In genomic region chr19:28864981-28865380, GRCm38 (mm10) we compare ENCODE assay signal across 22 mouse cellular contexts. TPM values are rescaled to one million over a fixed set of nuclear protein-coding genes. Genes with fewer than 3 reads are reported as not detected.
A peak's percentile ranks its signal among the peaks of the same experiment; 100 is the strongest.
DNase-seq lines count a peak whose midpoint lies in the region; ATAC-seq and TF ChIP-seq lines count a peak whose summit lies in the region.
"Had no signal": no experiment of that assay in that cellular context is flagged by ENCODE, and none has a peak within 500 bp of the region (broad histone marks: within the 10 kb centered on the region; RNA-seq: fewer than 3 reads in every experiment).

No protein-coding gene starts in this region.

- no peak overlapping the region for H3K4me2 ChIP-seq in hindbrain, embryonic 14.5 days (replicated peaks)
- H3K4me2 ChIP-seq in midbrain, postnatal 0 days (ENCODE audit: low read depth, low read length, poor library complexity, severe bottlenecking), result no peak overlapping the region
- H3K4me2 ChIP-seq: embryonic facial prominence, embryonic 13.5 days; heart, embryonic 15.5 days; liver, embryonic 11.5 days had no signal

- peak overlapping the region; percentile 51 for H3K27ac ChIP-seq in hindbrain, embryonic 14.5 days
- no peak overlapping the region for H3K27ac ChIP-seq in hindbrain, embryonic 10.5 days
- H3K27ac ChIP-seq in midbrain, postnatal 0 days (ENCODE audit: low read depth, low read length), result no peak overlapping the region
- H3K27ac ChIP-seq in midbrain, embryonic 10.5 days (replicated peaks), result no peak overlapping the region
- H3K27ac ChIP-seq: embryonic facial prominence, embryonic 13.5 days; heart, adult 2 months; heart, embryonic 15.5 days had no signal

- DNase-seq in embryo, embryonic 10.5 days (ENCODE audit: low spot score), result peak; percentile 15
- DNase-seq in embryo, embryonic 10 days (ENCODE audit: low spot score), result no peak
- no peak for DNase-seq in hindbrain, embryonic 14.5 days (ENCODE audit: low spot score)
- DNase-seq in hindbrain, embryonic 10.5 days (ENCODE audit: low spot score), result no peak
- peak; percentile 38 for DNase-seq in midbrain, postnatal 0 days (ENCODE audit: low spot score)
- DNase-seq in midbrain, embryonic 10.5 days (ENCODE audit: low spot score), result no peak
- DNase-seq in kidney, postnatal 36 days, result no peak
- no peak for DNase-seq in cerebellum, postnatal 4 days (ENCODE audit: low spot score in 2 of 2)
- DNase-seq: adrenal gland, postnatal 10 days; cerebellum, adult 11-12 months; cerebellum, postnatal 14 days; gastrocnemius, postnatal 25 days; heart, adult 2 months; heart, postnatal 4 days; left cerebral cortex, postnatal 4 days; lung, adult 18-20 months; thymus, postnatal 14 days had no signal

- no peak overlapping the region for H3K4me3 ChIP-seq in hindbrain, embryonic 14.5 days (replicated peaks; ENCODE audit: low read length)
- no peak overlapping the region for H3K4me3 ChIP-seq in hindbrain, embryonic 10.5 days
- no peak overlapping the region for H3K4me3 ChIP-seq in midbrain, postnatal 0 days (ENCODE audit: low read depth, low read length)
- no peak overlapping the region for H3K4me3 ChIP-seq in midbrain, embryonic 10.5 days
- H3K4me3 ChIP-seq: embryonic facial prominence, embryonic 13.5 days; heart, adult 2 months; heart, embryonic 15.5 days had no signal

- no peaks in the 10 kb centered on the region for H3K27me3 ChIP-seq in hindbrain, embryonic 14.5 days (ENCODE audit: control insufficient read depth, insufficient read depth, low read length)
- no peaks in the 10 kb centered on the region for H3K27me3 ChIP-seq in hindbrain, embryonic 10.5 days (ENCODE audit: insufficient read depth, poor library complexity, severe bottlenecking)
- no peaks in the 10 kb centered on the region for H3K27me3 ChIP-seq in midbrain, postnatal 0 days (ENCODE audit: insufficient read depth, low read length)
- no peaks in the 10 kb centered on the region for H3K27me3 ChIP-seq in midbrain, embryonic 10.5 days (ENCODE audit: low read depth, poor library complexity, severe bottlenecking)
- H3K27me3 ChIP-seq: heart, embryonic 15.5 days had no signal

- no peak for TF ChIP-seq CTCF in midbrain, postnatal 0 days (IDR thresholded peaks at IDR 0.05)

- ATAC-seq in hindbrain, embryonic 14.5 days (ENCODE audit: low FRiP score), result no peak
- ATAC-seq in midbrain, postnatal 0 days (ENCODE audit: low FRiP score), result no peak
- ATAC-seq: intestine, embryonic 16.5 days; Patski had no signal

- H3K9ac ChIP-seq in hindbrain, embryonic 14.5 days, result no peak overlapping the region
- H3K9ac ChIP-seq in midbrain, postnatal 0 days (replicated peaks; ENCODE audit: low read length, poor library complexity, severe bottlenecking), result no peak overlapping the region
- H3K9ac ChIP-seq: embryonic facial prominence, embryonic 13.5 days; heart, embryonic 15.5 days had no signal

- H3K9me3 ChIP-seq in hindbrain, embryonic 14.5 days (ENCODE audit: control insufficient read depth, low read length), result no peaks in the 10 kb centered on the region
- no peaks in the 10 kb centered on the region for H3K9me3 ChIP-seq in hindbrain, embryonic 10.5 days
- H3K9me3 ChIP-seq in midbrain, postnatal 0 days (ENCODE audit: low read length), result no peaks in the 10 kb centered on the region
- no peaks in the 10 kb centered on the region for H3K9me3 ChIP-seq in midbrain, embryonic 10.5 days (replicated peaks)
- H3K9me3 ChIP-seq: embryonic facial prominence, embryonic 13.5 days; heart, embryonic 15.5 days had no signal

- no peaks in the 10 kb centered on the region for H3K36me3 ChIP-seq in hindbrain, embryonic 14.5 days (replicated peaks; ENCODE audit: control insufficient read depth, insufficient read depth)
- H3K36me3 ChIP-seq in hindbrain, embryonic 10.5 days, result no peaks in the 10 kb centered on the region
- H3K36me3 ChIP-seq in midbrain, postnatal 0 days (ENCODE audit: insufficient read depth, low read length), result no peaks in the 10 kb centered on the region
- H3K36me3 ChIP-seq in midbrain, embryonic 10.5 days, result no peaks in the 10 kb centered on the region
- H3K36me3 ChIP-seq: embryonic facial prominence, embryonic 13.5 days; heart, embryonic 15.5 days had no signal

- 65% methylated on average over 6 of the region's 6 CpGs for WGBS in hindbrain, embryonic 14.5 days
- WGBS in hindbrain, embryonic 10.5 days, result 87% methylated on average over 6 of the region's 6 CpGs
- WGBS in midbrain, postnatal 0 days, result 74% methylated on average over 6 of the region's 6 CpGs
- 81% methylated on average over 6 of the region's 6 CpGs for WGBS in midbrain, embryonic 10.5 days

- 0 out of 2 replicates have a peak, but pooled peaks cover 3% of the 10 kb centered on the region for H3K4me1 ChIP-seq in hindbrain, embryonic 14.5 days (replicated peaks; ENCODE audit: control insufficient read depth, insufficient read depth, low read length)
- no peaks in the 10 kb centered on the region for H3K4me1 ChIP-seq in hindbrain, embryonic 10.5 days (replicated peaks)
- no peaks in the 10 kb centered on the region for H3K4me1 ChIP-seq in midbrain, postnatal 0 days (ENCODE audit: insufficient read depth, low read length)
- H3K4me1 ChIP-seq in midbrain, embryonic 10.5 days, result no peaks in the 10 kb centered on the region
- H3K4me1 ChIP-seq: heart, embryonic 15.5 days had no signal

RNA-seq across cellular contexts. Expression of gene Slc1a1, which starts 30.1 kb away (rescaled TPM):
- polyA plus RNA-seq in hindbrain, embryonic 14.5 days (2014; fragmentation: Nextera tagmentation; extraction: Ambion mirVana), result 27.8 and 34.4 TPM in 2 replicates
- polyA plus RNA-seq in hindbrain, embryonic 10.5 days (2016; fragmentation: Nextera tagmentation; extraction: Ambion mirVana), result 0.42 and 1.2 TPM in 2 replicates
- 85.3 and 87.3 TPM in 2 replicates for total RNA-seq in midbrain, postnatal 0 days (2014; rRNA removed)
- polyA plus RNA-seq in midbrain, postnatal 0 days (2015; fragmentation: Nextera tagmentation; extraction: Ambion mirVana), result 50.6 and 51.7 TPM in 2 replicates
- 0.54 and 0.66 TPM in 2 replicates for polyA plus RNA-seq in midbrain, embryonic 10.5 days (2016; fragmentation: Nextera tagmentation; extraction: Ambion mirVana)

Comparison
In these comparisons a context has a peak if more than half of its experiments do, and no peak if none do; other contexts are left out.
1. DNase-seq: peak in embryo, embryonic 10.5 days (single experiment) and midbrain, postnatal 0 days (single experiment); none in embryo, embryonic 10 days (single experiment), hindbrain, embryonic 14.5 days (single experiment), hindbrain, embryonic 10.5 days (single experiment), midbrain, embryonic 10.5 days (single experiment), kidney, postnatal 36 days (0 of 2) and cerebellum, postnatal 4 days (0 of 2).
2. RNA of gene Slc1a1, which starts 30.1 kb away (polyA plus RNA-seq): 50.6 to 51.7 TPM in midbrain, postnatal 0 days and 27.8 to 34.4 TPM in hindbrain, embryonic 14.5 days; 0.42 to 1.2 TPM in hindbrain, embryonic 10.5 days and 0.54 to 0.66 TPM in midbrain, embryonic 10.5 days; every median in the first group is over 10 times any median in the second.